Mouse (Mus musculus): ENCODE results near the gene Zfp809. TPM values are rescaled to one million over a fixed set of nuclear protein-coding genes. Genes with fewer than 3 reads are reported as not detected.
"Not testable (repeated sequence)": the region's sequence is repeated elsewhere in the genome, so short reads cannot be mapped to it uniquely, and the experiment has no call there.

Gene Zfp809
- polyA plus RNA-seq, 1 experiment from 2014 or later = 10.1 TPM

DNA sequence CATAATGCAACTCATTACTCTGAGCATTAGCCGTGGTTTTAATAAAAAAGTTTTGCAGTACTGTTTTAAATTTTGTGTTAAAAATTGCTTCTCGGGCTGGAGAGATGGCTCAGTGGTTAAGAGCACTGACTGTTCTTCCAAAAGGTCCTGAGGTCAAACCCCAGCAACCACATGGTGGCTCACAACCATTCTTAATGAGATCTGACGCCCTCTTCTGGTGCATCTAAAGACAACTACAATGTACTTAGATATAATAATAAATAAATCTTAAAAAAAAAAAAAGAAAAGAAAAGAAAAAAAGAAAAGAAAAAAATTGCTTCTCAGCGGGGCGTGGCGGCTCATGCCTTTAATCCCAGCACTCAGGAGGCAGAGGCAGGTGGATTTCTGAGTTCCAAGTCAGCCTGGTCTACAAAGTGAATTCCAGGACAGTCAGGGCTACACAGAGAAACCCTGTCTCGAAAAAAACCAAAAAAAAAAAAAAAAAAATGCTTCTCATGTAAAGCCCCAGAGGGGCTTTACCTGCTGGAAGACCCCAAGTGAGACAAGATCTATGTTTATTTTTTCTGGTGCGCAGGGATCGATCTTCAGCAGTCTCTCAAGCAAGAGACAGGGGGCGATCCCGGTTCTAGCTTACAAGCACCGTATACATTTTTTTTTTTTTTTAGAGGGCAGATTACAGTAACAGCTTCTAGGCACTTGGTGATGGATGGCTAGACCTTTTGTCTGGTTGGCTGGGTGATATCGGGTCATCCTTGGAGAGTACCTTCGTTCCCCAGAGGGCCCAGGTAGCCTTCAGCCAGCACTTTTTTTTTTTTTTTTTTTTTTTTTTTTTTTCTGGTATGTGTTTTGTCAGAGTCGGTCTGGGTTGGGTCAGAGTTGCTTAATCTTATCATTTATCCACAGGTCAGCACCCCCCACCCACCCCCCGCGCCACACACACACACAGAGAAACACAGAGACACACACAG is 694 bp upstream of the Zfp809 start:
- Histone ChIP-seq H3K9me3 (ENCODE audit: control insufficient read depth, low read length) (no peaks in the 10 kb centered on the region), H3K4me1 (replicated peaks; ENCODE audit: control insufficient read depth, insufficient read depth, low read length) (0 out of 2 replicates have a peak, but pooled peaks cover 5% of the 10 kb centered on the region), H3K36me3 (ENCODE audit: control insufficient read depth, insufficient read depth) (no peaks in the 10 kb centered on the region), H3K27ac (ENCODE audit: low read length) (peak overlapping the region; percentile 86), H3K4me3 (replicated peaks; ENCODE audit: low read length) (peak overlapping the region; percentile 96), H3K27me3 (replicated peaks; ENCODE audit: control insufficient read depth, insufficient read depth, low read length) (no peaks in the 10 kb centered on the region), H3K4me2 (ENCODE audit: low read length) (peak overlapping the region; percentile 79), H3K9ac (replicated peaks; ENCODE audit: low read depth, low read length) (peak overlapping the region; percentile 82)
- WGBS = 26% methylated on average over 17 of the region's 17 CpGs
- peak; percentile 39 for ATAC-seq

GRCm38 (mm10) chr9:22226389-22226673 is 817 bp downstream of the Zfp809 start:
- ATAC-seq; H3K9ac ChIP-seq (replicated peaks; ENCODE audit: low read depth, low read length); H3K9me3 ChIP-seq (ENCODE audit: control insufficient read depth, low read length); H3K4me1 ChIP-seq (replicated peaks; ENCODE audit: control insufficient read depth, insufficient read depth, low read length); H3K36me3 ChIP-seq (ENCODE audit: control insufficient read depth, insufficient read depth); H3K27ac ChIP-seq (ENCODE audit: low read length); H3K27me3 ChIP-seq (replicated peaks; ENCODE audit: control insufficient read depth, insufficient read depth, low read length): not testable (repeated sequence)
- WGBS = 69% methylated on average over 7 of the region's 7 CpGs
- H3K4me3 ChIP-seq (replicated peaks; ENCODE audit: low read length) = peak overlapping the region; percentile 96
- H3K4me2 ChIP-seq (ENCODE audit: low read length) = peak overlapping the region; percentile 79

GRCm38 (mm10) chr9:22226846-22227245 is 1.3 kb downstream of the Zfp809 start:
- Histone ChIP-seq H3K27me3 (replicated peaks; ENCODE audit: control insufficient read depth, insufficient read depth, low read length) (no peaks in the 10 kb centered on the region), H3K36me3 (ENCODE audit: control insufficient read depth, insufficient read depth) (no peaks in the 10 kb centered on the region), H3K9ac (replicated peaks; ENCODE audit: low read depth, low read length) (no peak overlapping the region), H3K4me2 (ENCODE audit: low read length) (no peak overlapping the region), H3K4me3 (replicated peaks; ENCODE audit: low read length) (no peak overlapping the region), H3K4me1 (replicated peaks; ENCODE audit: control insufficient read depth, insufficient read depth, low read length) (0 out of 2 replicates have a peak, but pooled peaks cover 5% of the 10 kb centered on the region), H3K9me3 (ENCODE audit: control insufficient read depth, low read length) (no peaks in the 10 kb centered on the region), H3K27ac (ENCODE audit: low read length) (no peak overlapping the region)
- WGBS = 90% methylated on average over 15 of the region's 15 CpGs
- ATAC-seq = no peak

GRCm38 (mm10) chr9:22229386-22230026 is 4.0 kb downstream of the Zfp809 start:
- Histone ChIP-seq H3K36me3 (ENCODE audit: control insufficient read depth, insufficient read depth) (no peaks in the 10 kb centered on the region), H3K9ac (replicated peaks; ENCODE audit: low read depth, low read length) (no peak overlapping the region), H3K27me3 (replicated peaks; ENCODE audit: control insufficient read depth, insufficient read depth, low read length) (no peaks in the 10 kb centered on the region), H3K4me3 (replicated peaks; ENCODE audit: low read length) (no peak overlapping the region), H3K4me2 (ENCODE audit: low read length) (no peak overlapping the region), H3K27ac (ENCODE audit: low read length) (no peak overlapping the region), H3K4me1 (replicated peaks; ENCODE audit: control insufficient read depth, insufficient read depth, low read length) (0 out of 2 replicates have a peak, but pooled peaks cover 5% of the 10 kb centered on the region), H3K9me3 (ENCODE audit: control insufficient read depth, low read length) (no peaks in the 10 kb centered on the region)
- ATAC-seq = no peak
- WGBS = 93% methylated on average over 7 of the region's 7 CpGs

- Histone ChIP-seq H3K27me3 (replicated peaks; ENCODE audit: control insufficient read depth, insufficient read depth, low read length) (no peaks in the 10 kb centered on the region), H3K36me3 (ENCODE audit: control insufficient read depth, insufficient read depth) (no peaks in the 10 kb centered on the region), H3K4me3 (replicated peaks; ENCODE audit: low read length) (no peak overlapping the region), H3K9ac (replicated peaks; ENCODE audit: low read depth, low read length) (no peak overlapping the region), H3K4me2 (ENCODE audit: low read length) (no peak overlapping the region), H3K9me3 (ENCODE audit: control insufficient read depth, low read length) (no peaks in the 10 kb centered on the region), H3K4me1 (replicated peaks; ENCODE audit: control insufficient read depth, insufficient read depth, low read length) (0 out of 2 replicates have a peak, but pooled peaks cover 5% of the 10 kb centered on the region), H3K27ac (ENCODE audit: low read length) (no peak overlapping the region)
- 91% methylated on average over 3 of the region's 3 CpGs for WGBS
- no peak for ATAC-seq
Measured at GRCm38 (mm10) chr9:22230061-22230460, 4.5 kb downstream of the Zfp809 start.

DNA sequence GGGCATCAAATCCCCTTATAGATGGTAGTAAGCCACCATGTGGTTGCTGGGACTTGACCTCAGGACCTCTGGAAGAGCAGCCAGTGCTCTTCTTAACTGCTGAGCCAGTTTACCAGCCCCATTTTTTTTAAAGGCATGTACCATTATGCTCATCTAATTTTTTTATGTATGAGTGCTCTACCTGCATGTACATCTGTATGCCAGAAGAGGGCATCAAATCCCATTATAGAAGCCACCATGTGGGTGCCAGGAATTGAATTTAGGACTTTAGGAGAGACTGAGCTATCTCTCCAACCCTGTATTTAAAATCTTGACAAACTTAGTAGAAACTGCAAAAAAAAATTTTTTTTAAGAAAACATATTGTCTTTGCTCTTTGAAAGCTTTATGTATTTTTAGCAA is 5.0 kb downstream of the Zfp809 start:
- H3K27ac ChIP-seq (ENCODE audit: low read length) = no peak overlapping the region
- ATAC-seq = no peak

DNA sequence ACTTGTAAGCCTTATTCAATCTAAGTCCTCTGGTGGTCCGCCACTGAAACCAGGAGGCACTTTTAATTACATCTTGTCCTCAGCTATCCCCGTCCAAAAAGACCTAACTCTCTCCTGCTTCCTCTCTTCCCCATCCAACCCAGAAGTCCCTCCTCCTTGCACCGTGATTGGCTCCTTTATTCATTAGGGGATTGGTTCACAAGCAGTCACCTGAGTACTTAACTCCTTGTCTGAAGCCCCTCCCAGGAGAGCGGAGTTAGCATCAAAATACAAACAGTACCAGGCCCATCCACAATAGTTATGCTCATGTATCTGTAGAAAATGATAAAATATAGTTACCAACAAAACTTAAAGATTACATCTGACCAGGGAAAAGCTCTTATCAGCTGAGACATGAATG is 14.5 kb downstream of the Zfp809 start:
- no peak overlapping the region for H3K4me2 ChIP-seq (ENCODE audit: low read length)
- WGBS = 94% methylated on average over 4 of the region's 4 CpGs
- H3K27me3 ChIP-seq (replicated peaks; ENCODE audit: control insufficient read depth, insufficient read depth, low read length) = no peaks in the 10 kb centered on the region
- H3K36me3 ChIP-seq (ENCODE audit: control insufficient read depth, insufficient read depth) = peaks cover 36% of the 10 kb centered on the region
- no peak for ATAC-seq
- no peak overlapping the region for H3K4me3 ChIP-seq (replicated peaks; ENCODE audit: low read length)
- no peaks in the 10 kb centered on the region for H3K9me3 ChIP-seq (ENCODE audit: control insufficient read depth, low read length)
- no peak overlapping the region for H3K27ac ChIP-seq (ENCODE audit: low read length)
- no peak overlapping the region for H3K9ac ChIP-seq (replicated peaks; ENCODE audit: low read depth, low read length)
- H3K4me1 ChIP-seq (replicated peaks; ENCODE audit: control insufficient read depth, insufficient read depth, low read length) = no peaks in the 10 kb centered on the region

More for the DNA sequence above, 5.0 kb downstream of the Zfp809 start:
- Histone ChIP-seq H3K9ac (replicated peaks; ENCODE audit: low read depth, low read length) (no peak overlapping the region), H3K27me3 (replicated peaks; ENCODE audit: control insufficient read depth, insufficient read depth, low read length) (no peaks in the 10 kb centered on the region), H3K9me3 (ENCODE audit: control insufficient read depth, low read length) (no peaks in the 10 kb centered on the region), H3K4me2 (ENCODE audit: low read length) (no peak overlapping the region), H3K4me1 (replicated peaks; ENCODE audit: control insufficient read depth, insufficient read depth, low read length) (0 out of 2 replicates have a peak, but pooled peaks cover 5% of the 10 kb centered on the region), H3K4me3 (replicated peaks; ENCODE audit: low read length) (no peak overlapping the region), H3K36me3 (ENCODE audit: control insufficient read depth, insufficient read depth) (no peaks in the 10 kb centered on the region)

GRCm38 (mm10) chr9:22244242-22244641 is 18.7 kb downstream of the Zfp809 start:
- no peaks in the 10 kb centered on the region for H3K27me3 ChIP-seq (replicated peaks; ENCODE audit: control insufficient read depth, insufficient read depth, low read length)
- no peak overlapping the region for H3K4me3 ChIP-seq (replicated peaks; ENCODE audit: low read length)

GRCm38 (mm10) chr9:22256579-22256978 is 31.1 kb downstream of the Zfp809 start:
- no peak for ATAC-seq
- Histone ChIP-seq H3K4me2 (ENCODE audit: low read length) (no peak overlapping the region), H3K27ac (ENCODE audit: low read length) (no peak overlapping the region), H3K9ac (replicated peaks; ENCODE audit: low read depth, low read length) (no peak overlapping the region), H3K4me3 (replicated peaks; ENCODE audit: low read length) (no peak overlapping the region), H3K9me3 (ENCODE audit: control insufficient read depth, low read length) (peaks cover 7% of the 10 kb centered on the region), H3K4me1 (replicated peaks; ENCODE audit: control insufficient read depth, insufficient read depth, low read length) (0 out of 2 replicates have a peak, but pooled peaks cover 4% of the 10 kb centered on the region), H3K27me3 (replicated peaks; ENCODE audit: control insufficient read depth, insufficient read depth, low read length) (no peaks in the 10 kb centered on the region), H3K36me3 (ENCODE audit: control insufficient read depth, insufficient read depth) (peaks cover 33% of the 10 kb centered on the region)
- 98% methylated on average over 4 of the region's 4 CpGs for WGBS

More at GRCm38 (mm10) chr9:22244242-22244641, 18.7 kb downstream of the Zfp809 start:
- 88% methylated on average over 2 of the region's 2 CpGs for WGBS
- peaks cover 50% of the 10 kb centered on the region for H3K36me3 ChIP-seq (ENCODE audit: control insufficient read depth, insufficient read depth)
- H3K4me1 ChIP-seq (replicated peaks; ENCODE audit: control insufficient read depth, insufficient read depth, low read length) = no peaks in the 10 kb centered on the region
- H3K27ac ChIP-seq (ENCODE audit: low read length) = no peak overlapping the region
- H3K9me3 ChIP-seq (ENCODE audit: control insufficient read depth, low read length) = peaks cover 13% of the 10 kb centered on the region
- no peak for ATAC-seq
- H3K9ac ChIP-seq (replicated peaks; ENCODE audit: low read depth, low read length) = no peak overlapping the region
- H3K4me2 ChIP-seq (ENCODE audit: low read length) = no peak overlapping the region
